Mouse (Mus musculus) CD8-positive naive resting alpha-beta T cell, adult 57 days (primary cell): ENCODE results near the gene Camkk1. TPM values are rescaled to one million over a fixed set of nuclear protein-coding genes. Genes with fewer than 3 reads are reported as not detected.

Source experiments
- total RNA-seq: library from RNA; stranded (reverse); gene quantifications from one replicate; pipeline ENCODE4 v1.2.4, GENCODE M21; 2023

Gene Camkk1
- total RNA-seq = 5.8 TPM

DNA sequence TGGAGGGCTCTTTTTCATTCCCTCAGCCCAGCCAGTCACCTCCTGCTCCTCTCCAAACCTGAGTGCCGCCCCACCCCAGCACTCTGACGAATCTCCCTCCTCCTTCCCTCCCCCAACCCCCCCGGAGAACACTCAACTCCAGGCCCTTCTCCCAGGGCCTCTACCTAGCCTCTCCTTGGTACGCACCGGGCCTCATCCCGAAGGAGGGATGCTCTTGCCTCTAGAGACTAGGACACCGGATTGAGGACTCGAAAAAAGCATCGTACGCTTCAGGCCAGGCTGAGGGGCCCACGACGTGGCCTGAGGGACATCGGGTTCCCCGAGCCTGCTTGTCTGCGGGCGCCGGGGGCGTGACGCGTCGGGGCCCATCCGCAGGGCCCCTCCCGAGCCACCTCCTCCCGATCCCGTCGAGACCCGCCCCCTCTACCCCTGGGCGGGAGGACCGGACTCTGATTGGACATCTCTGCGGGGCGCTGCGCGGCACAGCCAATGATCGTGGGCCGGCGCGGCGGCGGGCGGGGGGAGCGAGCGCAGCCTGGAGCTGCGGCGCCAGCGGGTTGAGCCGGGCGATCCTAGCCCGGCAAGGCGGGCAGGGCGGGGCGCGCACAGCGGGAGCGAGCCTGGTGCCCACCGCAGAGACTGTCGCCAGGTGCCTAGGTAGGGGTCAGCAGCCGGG is at the start of gene Camkk1:
Gene Camkk1, plus strand, starts transcription at position 538 of the 676 bp plus-strand sequence.

DNA sequence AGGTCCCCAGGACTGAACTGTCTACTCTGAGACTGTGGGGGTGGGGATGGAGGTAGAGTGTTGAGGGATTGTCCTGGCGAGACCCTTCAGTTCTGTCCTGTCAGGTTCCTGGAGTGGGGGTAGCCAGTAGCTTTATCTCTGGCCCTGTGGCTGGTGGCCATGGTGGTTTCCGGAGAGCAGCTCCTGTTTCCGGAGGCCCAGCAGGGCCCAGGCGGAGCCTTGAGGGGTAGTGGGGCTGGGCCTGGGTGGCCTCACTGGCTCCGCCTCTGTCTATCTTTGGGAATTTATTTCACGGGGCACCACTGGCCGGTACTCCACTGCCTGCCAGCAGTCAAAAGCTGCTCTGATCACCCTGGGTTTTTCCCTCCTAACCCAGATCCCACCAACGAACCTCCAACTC is 20.0 kb upstream of the Camkk1 start, which contains the start of gene P2rx1:
Gene P2rx1, plus strand, starts transcription at position 333 of the 400 bp plus-strand sequence.

GRCm38 (mm10) chr11:73047542-73047996 is 28.8 kb downstream of the Camkk1 start, which contains the start of gene Ncbp3:
TSS of gene Ncbp3 (plus strand) at chr11:73047783.

DNA sequence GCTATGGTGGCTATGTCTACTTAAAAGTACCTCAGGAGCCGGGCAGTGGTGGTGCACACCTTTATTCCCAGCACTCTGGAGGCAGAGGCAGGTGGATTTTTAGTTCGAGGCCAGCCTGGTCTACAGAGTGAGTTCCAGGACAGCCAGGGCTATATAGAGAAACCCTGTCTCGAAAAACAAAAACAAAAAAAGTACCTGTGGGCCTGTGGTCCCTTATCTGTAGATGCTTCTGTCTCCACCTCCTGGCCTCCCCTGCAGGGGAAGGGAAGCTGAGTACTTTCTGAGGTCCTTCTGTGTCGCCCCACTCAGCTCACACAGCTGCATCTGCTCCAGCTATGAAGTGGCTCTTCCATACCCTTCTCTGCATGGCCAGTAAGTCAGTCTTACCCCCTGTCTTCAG is 71.5 kb downstream of the Camkk1 start, which contains the start of gene Itgae:
Gene Itgae, plus strand, starts transcription at position 301 of the 400 bp plus-strand sequence.

Other genes with a start within 250 kb of the Camkk1 start
- gene Cyb5d2, start 222.9 kb upstream of the Camkk1 start, total RNA-seq = 3.7 TPM
- gene Zzef1, start 222.8 kb upstream of the Camkk1 start, total RNA-seq = 87.4 TPM
- 241 TPM for gene Atp2a3, start 57.8 kb upstream of the Camkk1 start, total RNA-seq
- gene P2rx1, start 19.9 kb upstream of the Camkk1 start, total RNA-seq = 1.3 TPM
- gene Ncbp3, start 28.8 kb downstream of the Camkk1 start, total RNA-seq = 16.4 TPM
- gene Itgae, start 71.6 kb downstream of the Camkk1 start, total RNA-seq = 83.8 TPM
- gene Haspin, start 119.3 kb downstream of the Camkk1 start, total RNA-seq = 1.1 TPM
- gene P2rx5, start 141.4 kb downstream of the Camkk1 start, total RNA-seq = 0.34 TPM
- gene Emc6, start 158.0 kb downstream of the Camkk1 start, total RNA-seq = 46.6 TPM
- 14.5 TPM for gene Tax1bp3, start 158.1 kb downstream of the Camkk1 start, total RNA-seq
- gene Ctns, start 180.0 kb downstream of the Camkk1 start, total RNA-seq = 21.4 TPM
- gene Shpk, start 180.5 kb downstream of the Camkk1 start, total RNA-seq = 5.4 TPM
- gene Trpv1, start 215.3 kb downstream of the Camkk1 start, total RNA-seq = not detected
- gene Trpv3, start 248.4 kb downstream of the Camkk1 start, total RNA-seq = not detected